Mouse (Mus musculus) C2C12 (cell line): ENCODE measurements at regions not wholly inside any gene's neighbourhood (a gene's known extent, or its start where the extent isn't known, plus 50 kb on each side); places are given as distances from the start of the nearest gene placed in this dataset.

Experiments
- H3K27me3 ChIP-seq: one replicate; pipeline ENCODE4 v1.6.1; 2011; ENCODE audit not compliant: control insufficient read depth, insufficient read depth, insufficient read length
- H3K36me3 ChIP-seq: one replicate; pipeline ENCODE4 v1.6.1; 2011; ENCODE audit not compliant: control insufficient read depth, insufficient read depth
- H3K4me3 ChIP-seq: one replicate; pipeline ENCODE4 v1.5.1; 2011; ENCODE audit warnings: mild to moderate bottlenecking, control low read depth; ENCODE audit not compliant: poor library complexity, insufficient read depth, severe bottlenecking
- H3K79me2 ChIP-seq: one replicate; pipeline ENCODE4 v1.6.1; 2011; ENCODE audit not compliant: control insufficient read depth, insufficient read depth
- H3K79me3 ChIP-seq: one replicate; pipeline ENCODE4 v1.6.1; 2011; ENCODE audit warnings: low read depth, control low read depth
- H3ac ChIP-seq: one replicate; pipeline ENCODE3; 2011; ENCODE audit warnings: low read depth; ENCODE audit not compliant: control insufficient read depth, insufficient read length
- CEBPB ChIP-seq: IDR thresholded peaks from one replicate; pipeline ENCODE4 v1.6.1; 2011; ENCODE audit warnings: low read depth, mild to moderate bottlenecking, control low read depth, moderate library complexity
- CTCF ChIP-seq: IDR thresholded peaks from one replicate; pipeline ENCODE4 v1.5.1; 2011; ENCODE audit not compliant: control insufficient read depth, insufficient read depth, insufficient read length
- FOSL1 ChIP-seq: IDR thresholded peaks from one replicate; pipeline ENCODE4 v1.8.0; 2011; ENCODE audit warnings: mild to moderate bottlenecking, low read length; ENCODE audit not compliant: poor library complexity, insufficient read depth, severe bottlenecking
- MAX ChIP-seq: IDR thresholded peaks from one replicate; pipeline ENCODE4 v1.6.1; 2011; ENCODE audit warnings: mild to moderate bottlenecking, control low read depth
- MYOD1 ChIP-seq: IDR thresholded peaks from one replicate; pipeline ENCODE4 v1.6.1; 2011; ENCODE audit warnings: low read depth; ENCODE audit not compliant: control insufficient read depth, insufficient read length
- MYOG ChIP-seq: IDR thresholded peaks from one replicate; pipeline ENCODE4 v1.6.1; 2011; ENCODE audit not compliant: control insufficient read depth, insufficient read length; ENCODE audit errors: extremely low read depth
- USF1 ChIP-seq: IDR thresholded peaks from one replicate; pipeline ENCODE4 v1.6.1; 2011; ENCODE audit warnings: low read depth, mild to moderate bottlenecking, control low read depth, moderate library complexity

GRCm38 (mm10) chr9:33180066-33180465 lies 544.0 kb downstream of the Ets1 start:
- no peaks in the 10 kb centered on the region for H3K36me3 ChIP-seq
- H3ac ChIP-seq = no peak overlapping the region
- H3K79me3 ChIP-seq = no peaks in the 10 kb centered on the region
- no peaks in the 10 kb centered on the region for H3K79me2 ChIP-seq
- no peak for TF ChIP-seq CTCF
- TF ChIP-seq MYOG = no peak
- TF ChIP-seq CEBPB = no peak
- no peak for TF ChIP-seq FOSL1
- TF ChIP-seq USF1 = no peak
- TF ChIP-seq MAX = no peak
- TF ChIP-seq MYOD1 = no peak
- H3K4me3 ChIP-seq = no peak overlapping the region
- no peaks in the 10 kb centered on the region for H3K27me3 ChIP-seq

- Histone ChIP-seq H3K4me3 (no peak overlapping the region), H3ac (no peak overlapping the region), H3K79me2 (no peaks in the 10 kb centered on the region), H3K36me3 (no peaks in the 10 kb centered on the region), H3K27me3 (no peaks in the 10 kb centered on the region), H3K79me3 (no peaks in the 10 kb centered on the region)
- TF ChIP-seq MYOD1 (peak; percentile 86), MAX (no peak)
Measured at GRCm38 (mm10) chr9:33187187-33187586, 551.2 kb downstream of the Ets1 start.

GRCm38 (mm10) chr9:33209083-33209482 lies 573.1 kb downstream of the Ets1 start:
- no peaks in the 10 kb centered on the region for H3K79me3 ChIP-seq
- H3K79me2 ChIP-seq = no peaks in the 10 kb centered on the region
- H3K36me3 ChIP-seq = no peaks in the 10 kb centered on the region
- H3ac ChIP-seq = no peak overlapping the region
- no peak overlapping the region for H3K4me3 ChIP-seq
- no peaks in the 10 kb centered on the region for H3K27me3 ChIP-seq
- no peak for TF ChIP-seq MYOG
- TF ChIP-seq MYOD1 = no peak
- no peak for TF ChIP-seq FOSL1

- no peak for TF ChIP-seq FOSL1
- no peak for TF ChIP-seq CEBPB
- TF ChIP-seq MYOD1 = no peak
- no peak for TF ChIP-seq USF1
- no peak for TF ChIP-seq CTCF
- Histone ChIP-seq H3K36me3 (no peaks in the 10 kb centered on the region), H3K27me3 (no peaks in the 10 kb centered on the region), H3K79me2 (no peaks in the 10 kb centered on the region), H3ac (no peak overlapping the region), H3K4me3 (no peak overlapping the region), H3K79me3 (no peaks in the 10 kb centered on the region)
Measured at GRCm38 (mm10) chr9:33214523-33214922, 578.5 kb downstream of the Ets1 start.

GRCm38 (mm10) chr9:33220981-33221380 lies 585.0 kb downstream of the Ets1 start:
- TF ChIP-seq MAX (no peak), FOSL1 (no peak), CEBPB (no peak), MYOG (no peak), USF1 (no peak), CTCF (no peak), MYOD1 (no peak)
- Histone ChIP-seq H3ac (no peak overlapping the region), H3K36me3 (no peaks in the 10 kb centered on the region), H3K4me3 (no peak overlapping the region), H3K27me3 (no peaks in the 10 kb centered on the region), H3K79me2 (no peaks in the 10 kb centered on the region), H3K79me3 (no peaks in the 10 kb centered on the region)

GRCm38 (mm10) chr9:33222066-33222805 lies 586.2 kb downstream of the Ets1 start:
- H3K27me3 ChIP-seq = no peaks in the 10 kb centered on the region
- no peak overlapping the region for H3ac ChIP-seq
- no peaks in the 10 kb centered on the region for H3K79me3 ChIP-seq
- H3K36me3 ChIP-seq = no peaks in the 10 kb centered on the region
- no peak overlapping the region for H3K4me3 ChIP-seq
- H3K79me2 ChIP-seq = no peaks in the 10 kb centered on the region
- TF ChIP-seq MYOG = no peak
- TF ChIP-seq CTCF = no peak
- no peak for TF ChIP-seq FOSL1
